Mouse (Mus musculus) E14TG2a.4 (cell line): Measurements from ENCODE around the gene Ilf2.

Experiments
- H3K27me3 ChIP-seq: 2 replicates; pipeline ENCODE4 v1.6.1; 2014; ENCODE audit warnings: low read length, control low read depth; ENCODE audit not compliant: insufficient read depth
- H3K36me3 ChIP-seq: 2 replicates; pipeline ENCODE4 v1.6.1; 2014; ENCODE audit warnings: low read length, control low read depth; ENCODE audit not compliant: insufficient read depth
- H3K4me1 ChIP-seq: replicated peaks from 2 replicates; pipeline ENCODE4 v1.6.1; 2014; ENCODE audit warnings: low read depth, low read length, control low read depth
- H3K4me3 ChIP-seq: replicated peaks from 2 replicates; pipeline ENCODE4 v1.5.1; 2014; ENCODE audit warnings: mild to moderate bottlenecking, low read length
- H3K9me3 ChIP-seq: 2 replicates; pipeline ENCODE4 v1.6.1; 2014; ENCODE audit warnings: low read length, control low read depth
- CTCF ChIP-seq: conservative IDR thresholded peaks from 2 replicates; pipeline ENCODE4 v1.5.1; 2014; ENCODE audit warnings: low read length
- NANOG ChIP-seq: IDR thresholded peaks from 2 replicates; pipeline ENCODE4 v1.6.1; 2014; ENCODE audit warnings: borderline replicate concordance, low read length, mixed read lengths
- POU5F1 ChIP-seq: IDR thresholded peaks from 2 replicates; pipeline ENCODE4 v1.6.1; 2014; ENCODE audit warnings: low read length, borderline replicate concordance

Gene Ilf2

DNA sequence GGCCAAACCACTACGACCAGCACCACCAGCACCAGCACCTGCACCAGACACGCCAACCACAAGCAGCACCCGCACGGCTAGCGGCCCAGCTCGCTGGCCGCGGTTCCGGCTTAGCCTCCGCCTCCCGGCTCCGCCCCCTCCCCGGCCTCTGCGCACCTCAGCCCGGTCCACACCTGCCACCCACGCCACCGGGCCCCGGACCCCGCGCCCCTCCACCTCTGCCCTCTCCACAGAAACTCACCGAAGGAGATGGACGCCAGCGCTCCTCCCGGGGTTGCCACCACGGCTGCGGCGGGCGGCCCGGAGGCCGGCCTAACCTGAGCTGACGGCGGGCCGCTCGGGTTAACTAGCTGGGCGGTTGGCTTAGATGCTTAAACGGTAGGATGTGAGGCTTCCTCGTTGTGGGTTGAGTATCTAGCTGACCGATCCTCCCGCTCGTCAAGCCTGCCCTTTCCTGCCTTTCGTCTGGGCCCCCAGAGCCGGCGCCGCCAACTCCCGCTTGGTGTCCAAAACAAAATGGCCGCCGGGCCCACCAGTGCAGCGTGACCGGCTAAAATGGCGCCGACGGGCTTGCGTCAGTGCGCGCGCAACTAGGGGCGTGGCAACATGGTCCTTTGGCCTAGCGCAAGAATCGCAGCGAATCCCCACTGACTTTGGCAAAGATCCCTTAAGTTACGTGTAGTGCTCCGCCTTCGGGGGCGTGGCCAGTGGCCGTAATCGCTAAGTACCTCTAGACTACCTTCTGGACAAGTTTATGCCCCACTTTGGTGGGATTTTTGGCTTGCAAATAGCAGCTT is 33.2 kb downstream of the Ilf2 start, which contains the start of gene Chtop:
TSS of gene Chtop (minus strand) at position 549 of the 797 bp plus-strand sequence.
- no peak for TF ChIP-seq POU5F1
- no peak for TF ChIP-seq NANOG
- TF ChIP-seq CTCF: no peak
- H3K4me1 ChIP-seq: peaks cover 60% of the 10 kb centered on the region
- H3K4me3 ChIP-seq: peak within 1 kb of the TSS; percentile 93
- H3K36me3 ChIP-seq: peaks cover 49% of the 10 kb centered on the region
- H3K9me3 ChIP-seq: no peaks in the 10 kb centered on the region
- H3K27me3 ChIP-seq: peaks cover 20% of the 10 kb centered on the region

- H3K4me3 ChIP-seq: peak overlapping the region; percentile 93
- peaks cover 43% of the 10 kb centered on the region for H3K36me3 ChIP-seq
- H3K27me3 ChIP-seq: peaks cover 26% of the 10 kb centered on the region
- peaks cover 65% of the 10 kb centered on the region for H3K4me1 ChIP-seq
- TF ChIP-seq CTCF: no peak
- no peak for TF ChIP-seq NANOG
- no peak for TF ChIP-seq POU5F1
- no peaks in the 10 kb centered on the region for H3K9me3 ChIP-seq
Measured at GRCm38 (mm10) chr3:90509747-90510123, 33.8 kb downstream of the Ilf2 start.

GRCm38 (mm10) chr3:90512276-90512675 is 36.4 kb downstream of the Ilf2 start:
- TF ChIP-seq CTCF: no peak
- TF ChIP-seq NANOG: no peak
- TF ChIP-seq POU5F1: no peak
- peaks cover 38% of the 10 kb centered on the region for H3K27me3 ChIP-seq
- H3K4me1 ChIP-seq: peaks cover 60% of the 10 kb centered on the region
- H3K4me3 ChIP-seq: no peak overlapping the region
- peaks cover 18% of the 10 kb centered on the region for H3K36me3 ChIP-seq
- H3K9me3 ChIP-seq: no peaks in the 10 kb centered on the region

- Histone ChIP-seq H3K4me1 (peaks cover 60% of the 10 kb centered on the region), H3K9me3 (no peaks in the 10 kb centered on the region), H3K4me3 (peak overlapping the region; percentile 73), H3K36me3 (peaks cover 9% of the 10 kb centered on the region; the same call in 1 of the 2 replicates), H3K27me3 (peaks cover 38% of the 10 kb centered on the region)
- TF ChIP-seq POU5F1: no peak
- peak; percentile 46; the same call in 1 of the 2 replicates for TF ChIP-seq NANOG
Measured at GRCm38 (mm10) chr3:90512948-90513642, 37.2 kb downstream of the Ilf2 start.

GRCm38 (mm10) chr3:90513796-90514590 is 38.1 kb downstream of the Ilf2 start, which contains the start of the genes S100a1 and S100a13:
S100a1 (minus strand) TSS chr3:90514392.
S100a13 (plus strand) TSS chr3:90514435.
- Histone ChIP-seq H3K9me3 (no peaks in the 10 kb centered on the region), H3K4me1 (peaks cover 62% of the 10 kb centered on the region), H3K27me3 (peaks cover 38% of the 10 kb centered on the region), H3K36me3 (peaks cover 8% of the 10 kb centered on the region; the same call in 1 of the 2 replicates), H3K4me3 (peak within 1 kb of the TSS; percentile 73)
- TF ChIP-seq CTCF: no peak
- no peak for TF ChIP-seq POU5F1
- TF ChIP-seq NANOG: no peak

DNA sequence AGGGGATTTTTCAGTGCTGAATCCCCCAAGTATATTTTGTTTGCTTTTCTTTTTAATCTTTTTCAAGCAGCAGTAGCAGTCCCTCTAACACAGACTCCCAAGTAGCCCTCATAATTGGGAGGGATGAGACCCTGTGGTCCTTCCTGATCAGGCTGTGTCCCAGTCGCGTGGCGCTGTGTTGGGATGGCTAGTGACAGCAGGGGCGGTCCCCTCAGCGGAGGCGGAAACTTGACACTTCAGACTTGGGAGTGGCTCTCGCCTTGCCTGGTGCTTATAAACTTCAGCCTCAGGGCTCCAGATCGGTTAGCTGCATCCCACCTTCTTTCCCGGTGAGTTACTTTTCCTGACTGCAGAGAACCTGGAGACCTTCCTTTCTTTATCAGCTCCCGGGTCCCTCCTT is 38.8 kb downstream of the Ilf2 start:
- no peak for TF ChIP-seq NANOG
- Histone ChIP-seq H3K4me3 (peak overlapping the region; percentile 73), H3K4me1 (peaks cover 62% of the 10 kb centered on the region), H3K9me3 (no peaks in the 10 kb centered on the region), H3K36me3 (peaks cover 8% of the 10 kb centered on the region; the same call in 1 of the 2 replicates), H3K27me3 (peaks cover 38% of the 10 kb centered on the region)

DNA sequence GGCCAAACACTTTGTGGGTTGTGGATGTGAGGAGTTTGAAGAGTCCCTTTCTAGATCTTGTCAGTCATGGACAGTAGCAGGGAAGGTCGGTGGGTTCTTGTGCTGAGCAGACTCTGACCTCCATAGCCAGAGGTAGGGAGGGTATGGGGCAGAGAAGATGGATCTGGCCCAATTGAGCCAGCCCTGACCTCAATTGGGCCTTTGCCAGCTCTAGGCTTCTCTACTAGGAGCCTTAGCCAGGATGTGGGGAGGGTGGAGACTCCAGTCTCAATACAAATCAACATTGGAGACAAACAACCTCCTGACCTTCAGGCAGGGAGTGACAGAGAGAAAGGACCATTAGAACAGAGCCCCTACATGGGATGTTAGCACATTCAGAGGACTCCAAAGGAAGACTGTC is 39.3 kb downstream of the Ilf2 start:
- Histone ChIP-seq H3K4me3 (peak overlapping the region; percentile 73), H3K9me3 (no peaks in the 10 kb centered on the region), H3K27me3 (peaks cover 38% of the 10 kb centered on the region), H3K4me1 (peaks cover 56% of the 10 kb centered on the region), H3K36me3 (peaks cover 8% of the 10 kb centered on the region; the same call in 1 of the 2 replicates)
- TF ChIP-seq POU5F1 (no peak), NANOG (no peak), CTCF (no peak)

DNA sequence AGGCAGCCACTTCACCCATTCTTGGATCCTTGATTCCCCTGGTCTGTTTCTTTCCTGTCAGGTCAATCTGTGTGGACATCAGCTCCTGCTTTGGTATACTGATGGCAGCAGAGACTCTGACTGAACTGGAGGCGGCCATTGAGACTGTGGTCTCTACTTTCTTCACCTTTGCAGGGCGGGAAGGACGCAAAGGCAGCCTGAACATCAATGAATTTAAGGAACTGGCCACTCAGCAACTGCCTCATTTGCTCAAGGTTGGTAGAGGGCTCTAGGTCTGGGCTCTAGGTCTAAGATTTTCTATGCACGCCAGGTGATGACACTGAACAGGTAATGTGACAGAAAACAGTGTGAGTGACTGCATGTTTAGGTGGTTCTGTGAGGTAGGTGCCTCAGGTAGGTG is 39.9 kb downstream of the Ilf2 start:
- Histone ChIP-seq H3K27me3 (peaks cover 38% of the 10 kb centered on the region), H3K4me1 (peaks cover 55% of the 10 kb centered on the region), H3K9me3 (no peaks in the 10 kb centered on the region), H3K36me3 (peaks cover 6% of the 10 kb centered on the region; the same call in 1 of the 2 replicates), H3K4me3 (peak overlapping the region; percentile 73)
- TF ChIP-seq POU5F1 (no peak), CTCF (no peak), NANOG (no peak)
